Mouse (Mus musculus): ENCODE results near the gene Bbox1. TPM values are rescaled to one million over a fixed set of nuclear protein-coding genes. Genes with fewer than 3 reads are reported as not detected.

Gene Bbox1
- polyA plus RNA-seq (2014; fragmentation: Nextera tagmentation; extraction: Ambion mirVana): 1.1 and 1.3 TPM in 2 replicates

- Histone ChIP-seq H3K4me1 (replicated peaks; ENCODE audit: control insufficient read depth, insufficient read depth, low read length) (no peaks in the 10 kb centered on the region), H3K27ac (ENCODE audit: low read depth, low read length) (no peak within 1 kb of the TSS), H3K27me3 (replicated peaks; ENCODE audit: control insufficient read depth, insufficient read depth, low read length) (no peaks in the 10 kb centered on the region), H3K4me3 (ENCODE audit: low read depth, low read length) (no peak within 1 kb of the TSS), H3K4me2 (no peak within 1 kb of the TSS), H3K9ac (ENCODE audit: low read depth, low read length) (no peak within 1 kb of the TSS), H3K36me3 (ENCODE audit: control insufficient read depth, insufficient read depth, low read length) (no peaks in the 10 kb centered on the region), H3K9me3 (ENCODE audit: control insufficient read depth, low read length) (no peaks in the 10 kb centered on the region)
- no peak for DNase-seq (ENCODE audit: low spot score)
- WGBS: 75% methylated on average over 6 of the region's 6 CpGs
- ATAC-seq (replicated peaks; ENCODE audit: low FRiP score): peak; percentile 48
Measured at GRCm38 (mm10) chr2:110314509-110315155, at the start of gene Bbox1. TSS of gene Bbox1 (minus strand) at chr2:110314560.

GRCm38 (mm10) chr2:110363855-110364254 is 49.5 kb upstream of the Bbox1 start:
- no peaks in the 10 kb centered on the region for H3K4me1 ChIP-seq (replicated peaks; ENCODE audit: control insufficient read depth, insufficient read depth, low read length)
- no peak overlapping the region for H3K27ac ChIP-seq (ENCODE audit: low read depth, low read length)
- H3K9me3 ChIP-seq (ENCODE audit: control insufficient read depth, low read length): no peaks in the 10 kb centered on the region
- H3K4me2 ChIP-seq: no peak overlapping the region
- H3K36me3 ChIP-seq (ENCODE audit: control insufficient read depth, insufficient read depth, low read length): no peaks in the 10 kb centered on the region
- H3K4me3 ChIP-seq (ENCODE audit: low read depth, low read length): no peak overlapping the region
- 80% methylated on average over 3 of the region's 3 CpGs for WGBS
- H3K27me3 ChIP-seq (replicated peaks; ENCODE audit: control insufficient read depth, insufficient read depth, low read length): peaks cover 10% of the 10 kb centered on the region
- DNase-seq (ENCODE audit: low spot score) (no peak), ATAC-seq (replicated peaks; ENCODE audit: low FRiP score) (no peak)
- H3K9ac ChIP-seq (ENCODE audit: low read depth, low read length): no peak overlapping the region

- Histone ChIP-seq H3K9ac (ENCODE audit: low read depth, low read length) (peak within 1 kb of the TSS; percentile 48; the same call in 1 of the 2 replicates), H3K36me3 (ENCODE audit: control insufficient read depth, insufficient read depth, low read length) (no peaks in the 10 kb centered on the region), H3K9me3 (ENCODE audit: control insufficient read depth, low read length) (no peaks in the 10 kb centered on the region), H3K27ac (ENCODE audit: low read depth, low read length) (no peak within 1 kb of the TSS), H3K27me3 (replicated peaks; ENCODE audit: control insufficient read depth, insufficient read depth, low read length) (peaks cover 10% of the 10 kb centered on the region), H3K4me1 (replicated peaks; ENCODE audit: control insufficient read depth, insufficient read depth, low read length) (no peaks in the 10 kb centered on the region), H3K4me2 (peak within 1 kb of the TSS; percentile 65), H3K4me3 (ENCODE audit: low read depth, low read length) (peak within 1 kb of the TSS; percentile 43)
- ATAC-seq (replicated peaks; ENCODE audit: low FRiP score) (peak; percentile 53; the same call in 1 of the 2 replicates), DNase-seq (ENCODE audit: low spot score) (peak; percentile 42)
- 3% methylated on average over 33 of the region's 33 CpGs for WGBS
Measured at GRCm38 (mm10) chr2:110362432-110363283, 48.3 kb upstream of the Bbox1 start, which contains the start of gene Fibin. TSS of gene Fibin (minus strand) at chr2:110363183.

GRCm38 (mm10) chr2:110353302-110353970 is 39.1 kb upstream of the Bbox1 start:
- WGBS: 82% methylated on average over 5 of the region's 5 CpGs
- H3K4me2 ChIP-seq: no peak overlapping the region
- no peak overlapping the region for H3K9ac ChIP-seq (ENCODE audit: low read depth, low read length)
- H3K27ac ChIP-seq (ENCODE audit: low read depth, low read length): no peak overlapping the region
- H3K4me1 ChIP-seq (replicated peaks; ENCODE audit: control insufficient read depth, insufficient read depth, low read length): no peaks in the 10 kb centered on the region
- no peak for DNase-seq (ENCODE audit: low spot score)
- no peaks in the 10 kb centered on the region for H3K27me3 ChIP-seq (replicated peaks; ENCODE audit: control insufficient read depth, insufficient read depth, low read length)
- no peak for ATAC-seq (replicated peaks; ENCODE audit: low FRiP score)
- no peak overlapping the region for H3K4me3 ChIP-seq (ENCODE audit: low read depth, low read length)
- no peaks in the 10 kb centered on the region for H3K36me3 ChIP-seq (ENCODE audit: control insufficient read depth, insufficient read depth, low read length)
- H3K9me3 ChIP-seq (ENCODE audit: control insufficient read depth, low read length): no peaks in the 10 kb centered on the region

- Histone ChIP-seq H3K4me3 (ENCODE audit: low read depth, low read length) (no peak overlapping the region), H3K27ac (ENCODE audit: low read depth, low read length) (no peak overlapping the region), H3K27me3 (replicated peaks; ENCODE audit: control insufficient read depth, insufficient read depth, low read length) (no peaks in the 10 kb centered on the region), H3K4me2 (no peak overlapping the region), H3K9me3 (ENCODE audit: control insufficient read depth, low read length) (no peaks in the 10 kb centered on the region), H3K4me1 (replicated peaks; ENCODE audit: control insufficient read depth, insufficient read depth, low read length) (no peaks in the 10 kb centered on the region), H3K36me3 (ENCODE audit: control insufficient read depth, insufficient read depth, low read length) (no peaks in the 10 kb centered on the region), H3K9ac (ENCODE audit: low read depth, low read length) (no peak overlapping the region)
- 76% methylated on average over 5 of the region's 5 CpGs for WGBS
- no peak for ATAC-seq (replicated peaks; ENCODE audit: low FRiP score)
- no peak for DNase-seq (ENCODE audit: low spot score)
Measured at GRCm38 (mm10) chr2:110351843-110352251, 37.5 kb upstream of the Bbox1 start.

- Histone ChIP-seq H3K4me2 (no peak overlapping the region), H3K27me3 (replicated peaks; ENCODE audit: control insufficient read depth, insufficient read depth, low read length) (no peaks in the 10 kb centered on the region), H3K9ac (ENCODE audit: low read depth, low read length) (no peak overlapping the region), H3K4me3 (ENCODE audit: low read depth, low read length) (no peak overlapping the region), H3K4me1 (replicated peaks; ENCODE audit: control insufficient read depth, insufficient read depth, low read length) (no peaks in the 10 kb centered on the region), H3K36me3 (ENCODE audit: control insufficient read depth, insufficient read depth, low read length) (no peaks in the 10 kb centered on the region), H3K9me3 (ENCODE audit: control insufficient read depth, low read length) (no peaks in the 10 kb centered on the region), H3K27ac (ENCODE audit: low read depth, low read length) (no peak overlapping the region)
- no peak for DNase-seq (ENCODE audit: low spot score)
- 69% methylated on average over 1 of the region's 1 CpGs for WGBS
- no peak for ATAC-seq (replicated peaks; ENCODE audit: low FRiP score)
Measured at GRCm38 (mm10) chr2:110351406-110351805, 37.0 kb upstream of the Bbox1 start.

GRCm38 (mm10) chr2:110328953-110329352 is 14.6 kb upstream of the Bbox1 start:
- no peak for ATAC-seq (replicated peaks; ENCODE audit: low FRiP score)
- Histone ChIP-seq H3K27me3 (replicated peaks; ENCODE audit: control insufficient read depth, insufficient read depth, low read length) (no peaks in the 10 kb centered on the region), H3K4me2 (no peak overlapping the region)

GRCm38 (mm10) chr2:110319949-110320348 is 5.6 kb upstream of the Bbox1 start:
- Histone ChIP-seq H3K9ac (ENCODE audit: low read depth, low read length) (no peak overlapping the region), H3K27me3 (replicated peaks; ENCODE audit: control insufficient read depth, insufficient read depth, low read length) (no peaks in the 10 kb centered on the region), H3K4me2 (no peak overlapping the region), H3K27ac (ENCODE audit: low read depth, low read length) (no peak overlapping the region), H3K36me3 (ENCODE audit: control insufficient read depth, insufficient read depth, low read length) (no peaks in the 10 kb centered on the region), H3K4me1 (replicated peaks; ENCODE audit: control insufficient read depth, insufficient read depth, low read length) (no peaks in the 10 kb centered on the region), H3K9me3 (ENCODE audit: control insufficient read depth, low read length) (no peaks in the 10 kb centered on the region), H3K4me3 (ENCODE audit: low read depth, low read length) (no peak overlapping the region)
- ATAC-seq (replicated peaks; ENCODE audit: low FRiP score) (no peak), DNase-seq (ENCODE audit: low spot score) (no peak)
- WGBS: 78% methylated on average over 4 of the region's 4 CpGs

More at GRCm38 (mm10) chr2:110328953-110329352, 14.6 kb upstream of the Bbox1 start:
- H3K9me3 ChIP-seq (ENCODE audit: control insufficient read depth, low read length): no peaks in the 10 kb centered on the region
- no peak overlapping the region for H3K27ac ChIP-seq (ENCODE audit: low read depth, low read length)
- H3K4me3 ChIP-seq (ENCODE audit: low read depth, low read length): no peak overlapping the region
- no peaks in the 10 kb centered on the region for H3K36me3 ChIP-seq (ENCODE audit: control insufficient read depth, insufficient read depth, low read length)
- no peak for DNase-seq (ENCODE audit: low spot score)
- no peak overlapping the region for H3K9ac ChIP-seq (ENCODE audit: low read depth, low read length)
- no peaks in the 10 kb centered on the region for H3K4me1 ChIP-seq (replicated peaks; ENCODE audit: control insufficient read depth, insufficient read depth, low read length)
